Mouse (Mus musculus): ENCODE data around the gene Chchd1. TPM values are rescaled to one million over a fixed set of nuclear protein-coding genes. Genes with fewer than 3 reads are reported as not detected.

Gene Chchd1
- polyA plus RNA-seq, 1 experiment from 2014 or later: 187 TPM

DNA sequence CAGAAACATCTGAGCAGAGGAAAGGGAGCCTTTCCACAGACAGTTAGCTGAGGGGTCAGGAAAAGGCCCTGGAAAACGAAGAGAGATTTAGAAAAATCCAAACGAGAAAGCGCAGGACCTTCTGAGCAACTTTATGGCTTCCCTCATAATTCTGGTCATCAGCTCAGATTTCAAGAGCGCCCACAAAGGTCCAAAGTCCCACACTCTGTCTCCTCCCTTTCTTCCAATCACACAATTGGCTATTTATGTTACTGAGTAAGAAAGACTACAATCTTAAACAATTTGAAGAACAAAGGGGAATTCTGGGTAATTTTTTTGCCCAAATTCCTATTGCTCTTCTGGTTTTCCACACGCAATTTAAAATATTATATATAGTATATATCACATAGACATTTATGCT lies 47.7 kb downstream of the Chchd1 start:
- Histone ChIP-seq H3K9ac (no peak overlapping the region), H3K36me3 (peaks cover 26% of the 10 kb centered on the region), H3K4me2 (no peak overlapping the region), H3K9me3 (replicated peaks) (no peaks in the 10 kb centered on the region), H3K27me3 (replicated peaks) (no peaks in the 10 kb centered on the region), H3K4me3 (no peak overlapping the region), H3K4me1 (no peaks in the 10 kb centered on the region), H3K27ac (no peak overlapping the region)
- no peak for ATAC-seq
- 73% methylated on average over 5 of the region's 5 CpGs for WGBS (ENCODE audit: insufficient replicate concordance)

GRCm38 (mm10) chr14:20753792-20754191 lies 51.0 kb downstream of the Chchd1 start:
- ATAC-seq: no peak
- Histone ChIP-seq H3K4me1 (peaks cover under 1% of the 10 kb centered on the region; the same call in 1 of the 2 replicates), H3K36me3 (peaks cover 41% of the 10 kb centered on the region), H3K4me3 (no peak overlapping the region), H3K9me3 (replicated peaks) (no peaks in the 10 kb centered on the region), H3K27me3 (replicated peaks) (no peaks in the 10 kb centered on the region), H3K9ac (no peak overlapping the region), H3K4me2 (no peak overlapping the region), H3K27ac (no peak overlapping the region)
- 34% methylated on average over 3 of the region's 3 CpGs for WGBS (ENCODE audit: insufficient replicate concordance)

Small RNA genes within 50 kb of the gene (microRNA-seq; reads per million reads assigned to microRNA genes)
- gene Mir6946: 1.8 reads per million

Other genes with a start within 250 kb of the Chchd1 start
- 49.2 and 51.4 TPM in 2 replicates for gene Anxa7, start 222.9 kb upstream of the Chchd1 start, polyA plus RNA-seq (2016; fragmentation: Nextera tagmentation; extraction: Ambion mirVana)
- 0.48 and 0.57 TPM in 2 replicates for gene Mss51, start 206.1 kb upstream of the Chchd1 start, polyA plus RNA-seq (2016; fragmentation: Nextera tagmentation; extraction: Ambion mirVana)
- 26.8 and 30.0 TPM in 2 replicates for gene Ppp3cb, start 156.4 kb upstream of the Chchd1 start, polyA plus RNA-seq (2016; fragmentation: Nextera tagmentation; extraction: Ambion mirVana)
- gene Usp54, start 61.9 kb upstream of the Chchd1 start, polyA plus RNA-seq (2016; fragmentation: Nextera tagmentation; extraction: Ambion mirVana): 2.2 and 2.3 TPM in 2 replicates
- 0.38 TPM in 1 of 2 replicates, not detected in the other for gene Myoz1, start 46.5 kb upstream of the Chchd1 start, polyA plus RNA-seq (2016; fragmentation: Nextera tagmentation; extraction: Ambion mirVana)
- 0.25 and 0.54 TPM in 2 replicates for gene Synpo2l, start 34.7 kb upstream of the Chchd1 start, polyA plus RNA-seq (2016; fragmentation: Nextera tagmentation; extraction: Ambion mirVana)
- 51.9 and 54.6 TPM in 2 replicates for gene Sec24c, start 28.7 kb upstream of the Chchd1 start, polyA plus RNA-seq (2016; fragmentation: Nextera tagmentation; extraction: Ambion mirVana)
- gene Fut11, start 8.0 kb upstream of the Chchd1 start, polyA plus RNA-seq (2016; fragmentation: Nextera tagmentation; extraction: Ambion mirVana): 10.2 and 11.5 TPM in 2 replicates
- gene Zswim8, start 4.5 kb downstream of the Chchd1 start, polyA plus RNA-seq (2016; fragmentation: Nextera tagmentation; extraction: Ambion mirVana): 10.7 and 11.1 TPM in 2 replicates
- gene Ndst2, start 31.6 kb downstream of the Chchd1 start, polyA plus RNA-seq (2016; fragmentation: Nextera tagmentation; extraction: Ambion mirVana): 22.4 and 24.9 TPM in 2 replicates
- gene Camk2g, start 91.1 kb downstream of the Chchd1 start, polyA plus RNA-seq (2016; fragmentation: Nextera tagmentation; extraction: Ambion mirVana): 13.2 and 15.6 TPM in 2 replicates
- 0.49 TPM in 2 replicates for gene Plau, start 133.7 kb downstream of the Chchd1 start, polyA plus RNA-seq (2016; fragmentation: Nextera tagmentation; extraction: Ambion mirVana)
- gene Vcl, start 226.4 kb downstream of the Chchd1 start, polyA plus RNA-seq (2016; fragmentation: Nextera tagmentation; extraction: Ambion mirVana): 36.0 and 37.7 TPM in 2 replicates